Mouse (Mus musculus) layer of hippocampus, postnatal 25 days (tissue): ENCODE results near the gene Cyp4f18. TPM values are rescaled to one million over a fixed set of nuclear protein-coding genes. Genes with fewer than 3 reads are reported as not detected.

Source experiments
- total RNA-seq, 2 experiments: library from RNA; stranded (reverse); gene quantifications; 2 replicates each; pipeline ENCODE4 v1.2.3; 2021

Cyp4f18 gene
- total RNA-seq, 2 experiments from 2014 or later = not detected

Other genes with a start within 250 kb of the Cyp4f18 start
- 1 to 10 TPM; 8.8 to 8.9 TPM for gene Zfp709, start 127.6 kb downstream of the Cyp4f18 start, total RNA-seq
- gene Zfp882, start 101.0 kb downstream of the Cyp4f18 start, total RNA-seq = 10 to 100 TPM; 13.4 to 13.9 TPM
- 10 to 100 TPM; 25.6 to 30.8 TPM for gene Zfp617, start 101.0 kb downstream of the Cyp4f18 start, total RNA-seq
- 10 to 100 TPM; 15.4 to 21.8 TPM for gene Zfp961, start 58.6 kb downstream of the Cyp4f18 start, total RNA-seq
- gene Olfr372, start 31.6 kb upstream of the Cyp4f18 start, total RNA-seq = not detected
- gene Olfr373, start 73.6 kb upstream of the Cyp4f18 start, total RNA-seq = not detected
- gene Olfr374, start 97.4 kb upstream of the Cyp4f18 start, total RNA-seq = not detected
- 10 to 100 TPM; 26.2 to 27.5 TPM for gene Tpm4, start 125.3 kb upstream of the Cyp4f18 start, total RNA-seq
- gene Rab8a, start 151.6 kb upstream of the Cyp4f18 start, total RNA-seq = 10 to 100 TPM; 40.0 to 41.2 TPM
- not detected for gene Hsh2d, start 180.0 kb upstream of the Cyp4f18 start, total RNA-seq
- gene Cib3, start 203.2 kb upstream of the Cyp4f18 start, total RNA-seq = not detected
- gene Gm11034, start 204.0 kb upstream of the Cyp4f18 start, total RNA-seq = not detected
- 10 to 100 TPM; 57.4 to 60.6 TPM for gene Fam32a, start 210.1 kb upstream of the Cyp4f18 start, total RNA-seq
- 10 to 100 TPM; 85.8 to 96.2 TPM for gene Ap1m1, start 230.4 kb upstream of the Cyp4f18 start, total RNA-seq